Mouse (Mus musculus) testis, adult 2 months (tissue): ENCODE measurements around the gene Selenop.

Experiments
- CTCF ChIP-seq: fragments of 200-500 bp; IDR thresholded peaks from 2 replicates; pipeline ENCODE4 v1.5.1; 2012; ENCODE audit warnings: low read depth, mild to moderate bottlenecking, inconsistent platforms, low read length, moderate library complexity; ENCODE audit not compliant: control insufficient read depth, insufficient read depth, insufficient replicate concordance
- POLR2A ChIP-seq: fragments of 200-500 bp; IDR thresholded peaks from 2 replicates; pipeline ENCODE4 v1.6.1; 2012; ENCODE audit warnings: low read depth, mild to moderate bottlenecking, inconsistent platforms, low read length, moderate library complexity; ENCODE audit not compliant: control insufficient read depth

- TF ChIP-seq POLR2A (no peak), CTCF (no peak)
Observed at GRCm38 (mm10) chr15:3293477-3293876, 25.1 kb downstream of the Selenop start.
